Mouse (Mus musculus) macrophage (primary cell): ENCODE data around the gene Gm9639. TPM values are rescaled to one million over a fixed set of nuclear protein-coding genes. Genes with fewer than 3 reads are reported as not detected.
"Not testable (repeated sequence)": the region's sequence is repeated elsewhere in the genome, so short reads cannot be mapped to it uniquely, and the experiment has no call there.

Experiments used
- H3K27ac ChIP-seq: fragments of 350-480 bp; formaldehyde crosslinking; 2 replicates; pipeline ENCODE4 v1.9.0; 2021
- H3K36me3 ChIP-seq: fragments of 350-480 bp; formaldehyde crosslinking; 2 replicates; pipeline ENCODE4 v1.9.0; 2021; ENCODE audit errors: inconsistent target
- H3K4me3 ChIP-seq: fragments of 350-480 bp; formaldehyde crosslinking; 2 replicates; pipeline ENCODE4 v1.9.0; 2021; ENCODE audit errors: inconsistent target
- H3K79me2 ChIP-seq: fragments of 350-480 bp; formaldehyde crosslinking; 2 replicates; pipeline ENCODE4 v1.9.0; 2021; ENCODE audit errors: inconsistent target
- WGBS: methylation state at CpG from one replicate; pipeline ENCODE4 v1.1.7; 2026; ENCODE audit warnings: inconsistent platforms; ENCODE audit not compliant: missing documents; 5-methylcytosine and 5-hydroxymethylcytosine counted together
- polyA plus RNA-seq: library from polyadenylated mRNA; stranded (reverse); fragments of 250-400 nt; gene quantifications from 3 replicates; pipeline ENCODE4 v1.2.4, GENCODE M21; 2018; ENCODE audit warnings: inconsistent platforms

Gene Gm9639
- polyA plus RNA-seq, 1 experiment from 2014 or later = not detected

DNA sequence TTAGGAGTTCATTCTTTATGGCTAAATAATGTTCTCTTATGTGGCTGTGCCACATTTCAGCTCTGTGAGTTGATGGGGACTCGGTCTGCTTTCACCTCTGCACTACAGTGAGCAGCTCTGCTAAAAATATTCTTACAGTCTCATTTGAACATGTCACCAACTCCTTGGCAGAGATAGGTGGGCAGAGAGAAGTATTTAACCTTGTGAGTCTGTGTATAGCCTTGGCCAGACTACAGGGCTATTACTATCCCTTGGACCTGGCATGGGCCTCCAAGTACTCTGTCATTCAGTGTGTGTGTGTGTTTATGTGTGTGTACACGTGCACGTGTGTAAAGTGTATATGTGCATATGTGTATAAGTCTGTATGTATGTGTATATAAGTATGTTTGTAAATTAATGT, 11.5 kb downstream of the Gm9639 start:
- not testable (repeated sequence) for H3K79me2 ChIP-seq, H3K4me3 ChIP-seq, H3K36me3 ChIP-seq, H3K27ac ChIP-seq
- no CpG with 5 or more reads among the region's 3 CpGs for WGBS

DNA sequence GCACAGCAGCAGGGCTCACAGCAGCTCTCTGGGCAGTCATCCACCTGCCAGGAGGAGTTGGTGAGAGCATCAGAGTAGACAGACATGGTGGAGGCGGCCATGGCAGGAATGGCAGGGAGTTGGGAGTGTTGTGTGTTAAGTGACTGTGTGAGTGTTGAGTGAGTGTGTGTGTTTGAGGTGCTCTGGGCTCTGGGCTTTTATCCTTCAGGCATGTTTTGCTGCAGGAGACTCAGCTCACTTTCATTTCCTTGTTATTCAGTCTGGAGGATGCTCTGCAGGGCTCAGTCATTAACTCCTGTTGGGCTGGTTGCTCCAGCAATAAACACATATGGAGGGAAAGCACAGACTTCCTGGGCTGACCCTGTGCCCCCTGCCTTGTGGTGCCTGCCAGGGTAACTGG, 12.4 kb downstream of the Gm9639 start, which contains the start of gene Gm3250:
Gene Gm3250 (minus strand): TSS at position 101 of the 400 bp plus-strand sequence.
- not testable (repeated sequence) for H3K79me2 ChIP-seq, H3K36me3 ChIP-seq, H3K4me3 ChIP-seq, H3K27ac ChIP-seq
- no CpG with 5 or more reads among the region's 1 CpGs for WGBS

DNA sequence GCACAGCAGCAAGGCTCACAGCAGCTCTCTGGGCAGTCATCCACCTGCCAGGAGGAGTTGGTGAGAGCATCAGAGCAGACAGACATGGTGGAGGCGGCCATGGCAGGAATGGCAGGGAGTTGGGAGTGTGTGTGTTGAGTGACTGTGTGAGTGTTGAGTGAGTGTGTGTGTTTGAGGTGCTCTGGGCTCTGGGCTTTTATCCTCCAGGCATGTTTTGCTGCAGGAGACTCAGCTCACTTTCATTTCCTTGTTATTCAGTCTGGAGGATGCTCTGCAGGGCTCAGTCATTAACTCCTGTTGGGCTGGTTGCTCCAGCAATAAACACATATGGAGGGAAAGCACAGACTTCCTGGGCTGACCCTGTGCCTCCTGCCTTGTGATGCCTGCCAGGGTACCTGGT, 18.0 kb downstream of the Gm9639 start, which contains the start of gene Gm7138:
Gene Gm7138 (minus strand): TSS at position 101 of the 400 bp plus-strand sequence.
- 80% methylated on average over 1 of the region's 1 CpGs for WGBS
- not testable (repeated sequence) for H3K27ac ChIP-seq, H3K4me3 ChIP-seq, H3K36me3 ChIP-seq, H3K79me2 ChIP-seq

DNA sequence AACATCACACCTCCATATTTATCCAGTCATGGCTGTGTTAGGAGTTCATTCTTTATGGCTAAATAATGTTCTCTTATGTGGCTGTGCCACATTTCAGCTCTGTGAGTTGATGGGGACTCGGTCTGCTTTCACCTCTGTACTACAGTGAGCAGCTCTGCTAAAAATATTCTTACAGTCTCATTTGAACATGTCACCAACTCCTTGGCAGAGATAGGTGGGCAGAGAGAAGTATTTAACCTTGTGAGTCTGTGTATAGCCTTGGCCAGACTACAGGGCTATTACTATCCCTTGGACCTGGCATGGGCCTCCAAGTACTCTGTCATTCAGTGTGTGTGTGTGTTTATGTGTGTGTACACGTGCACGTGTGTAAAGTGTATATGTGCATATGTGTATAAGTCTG, 22.7 kb downstream of the Gm9639 start:
- H3K27ac ChIP-seq, H3K79me2 ChIP-seq, H3K4me3 ChIP-seq, H3K36me3 ChIP-seq: not testable (repeated sequence)
- WGBS = no CpG with 5 or more reads among the region's 3 CpGs

DNA sequence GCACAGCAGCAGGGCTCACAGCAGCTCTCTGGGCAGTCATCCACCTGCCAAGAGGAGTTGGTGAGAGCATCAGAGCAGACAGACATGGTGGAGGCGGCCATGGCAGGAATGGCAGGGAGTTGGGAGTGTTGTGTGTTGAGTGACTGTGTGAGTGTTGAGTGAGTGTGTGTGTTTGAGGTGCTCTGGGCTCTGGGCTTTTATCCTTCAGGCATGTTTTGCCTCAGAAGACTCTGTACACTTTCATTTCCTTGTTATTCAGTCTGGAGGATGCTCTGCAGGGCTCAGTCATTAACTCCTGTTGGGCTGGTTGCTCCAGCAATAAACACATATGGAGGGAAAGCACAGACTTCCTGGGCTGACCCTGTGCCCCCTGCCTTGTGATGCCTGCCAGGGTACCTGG, 23.7 kb downstream of the Gm9639 start, which contains the start of gene Gm3238:
Gene Gm3238 (minus strand): TSS at position 101 of the 400 bp plus-strand sequence.
- not testable (repeated sequence) for H3K79me2 ChIP-seq, H3K27ac ChIP-seq, H3K4me3 ChIP-seq, H3K36me3 ChIP-seq
- no CpG with 5 or more reads among the region's 1 CpGs for WGBS

DNA sequence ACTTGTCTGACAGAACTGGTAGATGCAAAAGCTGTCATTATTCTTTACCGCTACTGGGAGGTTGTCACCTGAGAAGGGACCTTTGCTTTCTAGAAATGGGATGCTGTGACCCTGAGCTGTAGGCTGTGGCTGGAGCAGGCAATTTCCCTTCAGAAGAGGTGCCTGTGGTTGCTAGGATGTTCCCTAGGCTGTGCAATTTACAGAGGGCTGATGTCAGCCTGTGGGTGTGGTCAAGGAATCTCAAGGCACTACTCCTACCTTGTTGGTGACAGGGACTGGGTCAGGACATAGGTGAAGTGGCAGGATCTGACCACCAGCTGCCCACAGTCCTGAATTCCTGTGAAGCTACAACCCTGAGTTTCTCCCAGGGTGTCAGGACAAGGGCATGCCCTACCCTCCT, 25.1 kb downstream of the Gm9639 start:
- no peaks in the 10 kb centered on the region for H3K36me3 ChIP-seq
- 92% methylated on average over 1 of the region's 1 CpGs for WGBS
- H3K79me2 ChIP-seq = no peaks in the 10 kb centered on the region
- no peak overlapping the region for H3K27ac ChIP-seq
- H3K4me3 ChIP-seq = no peak overlapping the region

DNA sequence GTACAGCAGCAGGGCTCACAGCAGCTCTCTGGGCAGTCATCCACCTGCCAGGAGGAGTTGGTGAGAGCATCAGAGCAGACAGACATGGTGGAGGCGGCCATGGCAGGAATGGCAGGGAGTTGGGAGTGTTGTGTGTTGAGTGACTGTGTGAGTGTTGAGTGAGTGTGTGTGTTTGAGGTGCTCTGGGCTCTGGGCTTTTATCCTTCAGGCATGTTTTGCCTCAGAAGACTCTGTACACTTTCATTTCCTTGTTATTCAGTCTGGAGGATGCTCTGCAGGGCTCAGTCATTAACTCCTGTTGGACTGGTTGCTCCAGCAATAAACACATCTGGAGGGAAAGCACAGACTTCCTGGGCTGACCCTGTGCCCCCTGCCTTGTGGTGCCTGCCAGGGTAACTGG, 35.3 kb downstream of the Gm9639 start, which contains the start of gene Gm3233:
Gene Gm3233 (minus strand): TSS at position 101 of the 400 bp plus-strand sequence.
- H3K79me2 ChIP-seq, H3K4me3 ChIP-seq, H3K36me3 ChIP-seq, H3K27ac ChIP-seq: not testable (repeated sequence)
- no CpG with 5 or more reads among the region's 1 CpGs for WGBS

DNA sequence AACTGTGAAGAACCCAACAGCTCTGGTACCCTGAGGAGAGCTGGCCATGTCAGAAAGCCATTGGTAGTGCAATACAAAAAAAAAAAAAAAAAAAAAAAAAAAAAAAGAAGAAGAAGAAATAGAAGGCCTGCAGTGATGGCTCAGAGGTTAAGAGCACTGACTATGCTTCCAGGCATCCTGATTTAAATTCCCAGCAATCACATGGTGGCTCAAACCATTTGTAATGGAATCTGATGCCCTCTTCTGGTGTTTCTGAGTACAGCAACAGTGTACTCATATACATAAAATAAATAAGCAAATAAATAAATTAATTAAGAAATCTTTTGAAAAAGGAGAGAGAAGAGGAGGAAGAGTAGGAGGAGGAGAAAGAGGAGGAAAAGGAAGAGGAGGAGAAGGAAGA, 41.4 kb downstream of the Gm9639 start:
- Histone ChIP-seq H3K36me3 (no peaks in the 10 kb centered on the region), H3K79me2 (no peaks in the 10 kb centered on the region), H3K4me3 (no peak overlapping the region), H3K27ac (no peak overlapping the region)

DNA sequence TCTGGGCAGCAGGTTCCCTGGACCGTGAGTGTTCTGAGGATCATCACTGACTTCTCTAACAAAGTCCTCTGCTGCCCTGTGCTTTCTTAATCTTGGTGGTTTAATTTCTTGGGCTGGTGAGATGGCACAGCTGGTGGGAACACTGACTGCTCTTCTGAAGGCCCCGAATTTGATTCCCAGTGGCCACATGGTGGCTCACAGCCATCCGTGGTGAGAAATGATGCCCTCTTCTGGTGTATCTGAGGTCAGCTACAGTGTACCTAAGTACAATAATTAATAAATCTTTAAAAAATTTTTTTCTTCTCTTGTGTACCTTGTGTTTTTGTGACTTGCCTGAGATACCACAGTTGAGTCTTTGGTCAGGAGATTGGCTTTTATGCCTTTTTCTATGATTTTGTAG, 42.6 kb downstream of the Gm9639 start:
- not testable (repeated sequence) for H3K27ac ChIP-seq, H3K79me2 ChIP-seq, H3K4me3 ChIP-seq, H3K36me3 ChIP-seq
- 57% methylated on average over 3 of the region's 3 CpGs for WGBS

DNA sequence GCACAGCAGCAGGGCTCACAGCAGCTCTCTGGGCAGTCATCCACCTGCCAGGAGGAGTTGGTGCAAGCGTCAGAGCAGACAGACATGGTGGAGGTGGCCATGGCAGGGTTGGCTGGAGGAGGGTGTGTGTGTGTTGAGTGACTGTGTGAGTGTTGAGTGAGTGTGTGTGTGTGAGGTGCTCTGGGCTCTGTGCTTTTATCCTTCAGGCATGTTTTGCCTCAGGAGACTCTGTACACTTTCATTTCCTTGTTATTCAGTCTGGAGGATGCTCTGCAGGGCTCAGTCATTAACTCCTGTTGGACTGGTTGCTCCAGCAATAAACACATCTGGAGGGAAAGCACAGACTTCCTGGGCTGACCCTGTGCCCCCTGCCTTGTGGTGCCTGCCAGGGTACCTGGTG, 43.6 kb downstream of the Gm9639 start, which contains the start of gene Gm9736:
Gene Gm9736 (minus strand): TSS at position 101 of the 400 bp plus-strand sequence.
- not testable (repeated sequence) for H3K36me3 ChIP-seq, H3K4me3 ChIP-seq, H3K27ac ChIP-seq, H3K79me2 ChIP-seq
- WGBS = 75% methylated on average over 1 of the region's 1 CpGs

DNA sequence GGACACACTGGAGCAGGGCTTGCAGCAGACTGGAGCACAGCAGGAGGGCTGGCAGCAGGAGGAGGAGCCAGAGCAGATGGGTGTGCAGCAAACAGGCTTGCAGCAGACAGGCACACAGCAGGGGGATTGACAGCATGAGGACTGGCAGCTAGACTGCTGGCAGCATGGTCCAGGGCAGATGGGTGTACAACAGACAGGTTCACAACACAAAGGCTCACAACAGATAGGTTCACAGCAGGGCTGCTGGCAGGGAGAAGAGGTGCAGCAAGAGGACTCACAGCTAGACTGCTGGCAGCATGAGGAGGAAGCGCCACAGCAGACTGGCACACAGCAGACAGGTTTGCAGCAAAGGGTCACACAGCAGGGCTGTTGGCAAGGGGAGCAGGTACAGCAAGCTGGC, 44.2 kb downstream of the Gm9639 start:
- H3K4me3 ChIP-seq, H3K36me3 ChIP-seq, H3K27ac ChIP-seq, H3K79me2 ChIP-seq: not testable (repeated sequence)
- WGBS = 75% methylated on average over 1 of the region's 1 CpGs

Other genes with a start within 250 kb of the Gm9639 start
- gene Pttg1ip, start 213.4 kb downstream of the Gm9639 start, polyA plus RNA-seq = 99.5 to 103 TPM (median 102 TPM) in 3 replicates
- 105 to 245 TPM (median 141 TPM) in 3 replicates for gene Sumo3, start 189.0 kb downstream of the Gm9639 start, polyA plus RNA-seq
- gene Gm49325, start 188.9 kb downstream of the Gm9639 start, polyA plus RNA-seq = 3.3 TPM in 1 of 3 replicates, not detected in the others
- 50.6 to 63.6 TPM (median 52.1 TPM) in 3 replicates for gene Ube2g2, start 172.8 kb downstream of the Gm9639 start, polyA plus RNA-seq
- gene Tspear, start 108.5 kb downstream of the Gm9639 start, polyA plus RNA-seq = not detected in 3 replicates
- not detected in 3 replicates for gene Gm19402, start 104.3 kb downstream of the Gm9639 start, polyA plus RNA-seq
- not detected in 3 replicates for gene Gm9508, start 97.8 kb downstream of the Gm9639 start, polyA plus RNA-seq
- not detected in 3 replicates for gene Gm10272, start 88.5 kb downstream of the Gm9639 start, polyA plus RNA-seq
- not detected in 3 replicates for gene Gm10024, start 83.6 kb downstream of the Gm9639 start, polyA plus RNA-seq
- gene Gm10142, start 79.3 kb downstream of the Gm9639 start, polyA plus RNA-seq = not detected in 3 replicates
- not detected in 3 replicates for gene Krtap12-1, start 74.5 kb downstream of the Gm9639 start, polyA plus RNA-seq
- not detected in 3 replicates for gene Gm10100, start 68.6 kb downstream of the Gm9639 start, polyA plus RNA-seq
- not detected in 3 replicates for gene Gm18596, start 52.4 kb downstream of the Gm9639 start, polyA plus RNA-seq
- gene Gm9736, start 43.7 kb downstream of the Gm9639 start, polyA plus RNA-seq = not detected in 3 replicates
- gene Gm3233, start 35.4 kb downstream of the Gm9639 start, polyA plus RNA-seq = not detected in 3 replicates
- not detected in 3 replicates for gene Gm3238, start 23.8 kb downstream of the Gm9639 start, polyA plus RNA-seq
- not detected in 3 replicates for gene Gm7138, start 18.1 kb downstream of the Gm9639 start, polyA plus RNA-seq
- gene Gm3250, start 12.5 kb downstream of the Gm9639 start, polyA plus RNA-seq = not detected in 3 replicates
- not detected in 3 replicates for gene Gm7137, start 6.9 kb downstream of the Gm9639 start, polyA plus RNA-seq
- gene Gm19668, start 4.1 kb upstream of the Gm9639 start, polyA plus RNA-seq = not detected in 3 replicates
- not detected in 3 replicates for gene Gm9507, start 16.8 kb upstream of the Gm9639 start, polyA plus RNA-seq
- not detected in 3 replicates for gene Gm2696, start 19.6 kb upstream of the Gm9639 start, polyA plus RNA-seq
- not detected in 3 replicates for gene Krtap10-4, start 32.0 kb upstream of the Gm9639 start, polyA plus RNA-seq
- gene Krtap10-10, start 40.9 kb upstream of the Gm9639 start, polyA plus RNA-seq = not detected in 3 replicates
- not detected in 3 replicates for gene Gm36176, start 51.7 kb upstream of the Gm9639 start, polyA plus RNA-seq
- gene Gm10318, start 57.8 kb upstream of the Gm9639 start, polyA plus RNA-seq = not detected in 3 replicates
- gene Gm3285, start 66.9 kb upstream of the Gm9639 start, polyA plus RNA-seq = not detected in 3 replicates
- 0.09 TPM in 1 of 3 replicates, not detected in the others for gene Lrrc3, start 107.5 kb upstream of the Gm9639 start, polyA plus RNA-seq
- gene Trpm2, start 175.5 kb upstream of the Gm9639 start, polyA plus RNA-seq = 2.6 to 5.5 TPM (median 4.7 TPM) in 3 replicates
- gene 1810043G02Rik, start 183.4 kb upstream of the Gm9639 start, polyA plus RNA-seq = 9.8 to 15.6 TPM (median 10.6 TPM) in 3 replicates
- gene Pfkl, start 215.0 kb upstream of the Gm9639 start, polyA plus RNA-seq = 12.8 to 25.9 TPM (median 18.5 TPM) in 3 replicates
- 0.14 to 2.0 TPM in 2 of 3 replicates, not detected in the other for gene Dnmt3l, start 246.9 kb upstream of the Gm9639 start, polyA plus RNA-seq
- gene Aire, start 248.5 kb upstream of the Gm9639 start, polyA plus RNA-seq = not detected in 3 replicates